Mouse (Mus musculus) C2C12 (cell line): Measurements from ENCODE around the gene Lpgat1. TPM values are rescaled to one million over a fixed set of nuclear protein-coding genes. Genes with fewer than 3 reads are reported as not detected.

Source experiments
- H3K27me3 ChIP-seq: one replicate; pipeline ENCODE4 v1.6.1; 2011; ENCODE audit not compliant: control insufficient read depth, insufficient read depth, insufficient read length
- H3K36me3 ChIP-seq: one replicate; pipeline ENCODE4 v1.6.1; 2011; ENCODE audit not compliant: control insufficient read depth, insufficient read depth
- H3K4me3 ChIP-seq: one replicate; pipeline ENCODE4 v1.5.1; 2011; ENCODE audit warnings: mild to moderate bottlenecking, control low read depth; ENCODE audit not compliant: poor library complexity, insufficient read depth, severe bottlenecking
- H3K79me2 ChIP-seq: one replicate; pipeline ENCODE4 v1.6.1; 2011; ENCODE audit not compliant: control insufficient read depth, insufficient read depth
- H3K79me3 ChIP-seq: one replicate; pipeline ENCODE4 v1.6.1; 2011; ENCODE audit warnings: low read depth, control low read depth
- H3ac ChIP-seq: one replicate; pipeline ENCODE3; 2011; ENCODE audit warnings: low read depth; ENCODE audit not compliant: control insufficient read depth, insufficient read length
- CEBPB ChIP-seq: IDR thresholded peaks from one replicate; pipeline ENCODE4 v1.6.1; 2011; ENCODE audit warnings: low read depth, mild to moderate bottlenecking, control low read depth, moderate library complexity
- CTCF ChIP-seq: IDR thresholded peaks from one replicate; pipeline ENCODE4 v1.5.1; 2011; ENCODE audit not compliant: control insufficient read depth, insufficient read depth, insufficient read length
- FOSL1 ChIP-seq: IDR thresholded peaks from one replicate; pipeline ENCODE4 v1.8.0; 2011; ENCODE audit warnings: mild to moderate bottlenecking, low read length; ENCODE audit not compliant: poor library complexity, insufficient read depth, severe bottlenecking
- MAX ChIP-seq: IDR thresholded peaks from one replicate; pipeline ENCODE4 v1.6.1; 2011; ENCODE audit warnings: mild to moderate bottlenecking, control low read depth
- MYOD1 ChIP-seq: IDR thresholded peaks from one replicate; pipeline ENCODE4 v1.6.1; 2011; ENCODE audit warnings: low read depth; ENCODE audit not compliant: control insufficient read depth, insufficient read length
- polyA plus RNA-seq: library from polyadenylated mRNA; unstranded; fragments of >200 nt; fragmentation: generic; extraction: Trizol; gene quantifications from one replicate; pipeline ENCODE4 v1.2.1, GENCODE M21; 2012; ENCODE audit warnings: missing spikeins

Gene Lpgat1
- polyA plus RNA-seq, 1 experiment: 16.5 TPM

- no peaks in the 10 kb centered on the region for H3K79me2 ChIP-seq
- peaks cover 52% of the 10 kb centered on the region for H3K36me3 ChIP-seq
- H3ac ChIP-seq: no peak overlapping the region
- no peaks in the 10 kb centered on the region for H3K27me3 ChIP-seq
- no peaks in the 10 kb centered on the region for H3K79me3 ChIP-seq
- H3K4me3 ChIP-seq: no peak overlapping the region
- TF ChIP-seq FOSL1: no peak
- TF ChIP-seq MYOD1: no peak
- no peak for TF ChIP-seq MAX
- TF ChIP-seq CTCF: no peak
- TF ChIP-seq CEBPB: no peak
These were observed 115.8 kb downstream of the Lpgat1 start for GRCm38 (mm10) chr1:191833396-191833795.

Other genes with a start within 250 kb of the Lpgat1 start
- 8.6 TPM for gene Dtl, start 142.3 kb upstream of the Lpgat1 start, polyA plus RNA-seq
- 24.1 TPM for gene Ints7, start 142.2 kb upstream of the Lpgat1 start, polyA plus RNA-seq
- gene Nek2, start 103.6 kb downstream of the Lpgat1 start, polyA plus RNA-seq: 47.6 TPM
- 3.5 TPM for gene Slc30a1, start 188.9 kb downstream of the Lpgat1 start, polyA plus RNA-seq